Comparison of ENCODE assay signal across 20 mouse cellular contexts in genomic region chr10:87717156-87717555, GRCm38 (mm10).
"Had no signal": no experiment of that assay in that cellular context is flagged by ENCODE, and none has a peak within 500 bp of the region (broad histone marks: within the 10 kb centered on the region; RNA-seq: fewer than 3 reads in every experiment).

No protein-coding gene starts in this region.

- H3K4me1 ChIP-seq: limb, embryonic 12.5 days; limb, embryonic 15.5 days; liver, embryonic 13.5 days; midbrain, embryonic 12.5 days; midbrain, embryonic 15.5 days; neural tube, embryonic 12.5 days; neural tube, embryonic 15.5 days had no signal

- H3K27ac ChIP-seq: kidney, postnatal 0 days; limb, embryonic 12.5 days; limb, embryonic 15.5 days; liver, embryonic 13.5 days; macrophage; midbrain, embryonic 12.5 days; midbrain, embryonic 15.5 days; neural tube, embryonic 12.5 days; neural tube, embryonic 15.5 days; stomach, postnatal 0 days had no signal

- H3K27me3 ChIP-seq: limb, embryonic 15.5 days; liver, embryonic 13.5 days; midbrain, embryonic 12.5 days; midbrain, embryonic 15.5 days; neural tube, embryonic 12.5 days; neural tube, embryonic 15.5 days had no signal

- ATAC-seq: hindbrain, embryonic 16.5 days; midbrain, embryonic 15.5 days had no signal

- H3K4me3 ChIP-seq: limb, embryonic 12.5 days; limb, embryonic 15.5 days; liver, embryonic 13.5 days; midbrain, embryonic 12.5 days; midbrain, embryonic 15.5 days; neural tube, embryonic 12.5 days; neural tube, embryonic 15.5 days had no signal

- H3K36me3 ChIP-seq: limb, embryonic 12.5 days; limb, embryonic 15.5 days; liver, embryonic 13.5 days; midbrain, embryonic 12.5 days; midbrain, embryonic 15.5 days; neural tube, embryonic 12.5 days; neural tube, embryonic 15.5 days had no signal

- H3K9ac ChIP-seq: limb, embryonic 12.5 days; limb, embryonic 15.5 days; liver, embryonic 13.5 days; midbrain, embryonic 12.5 days; midbrain, embryonic 15.5 days; neural tube, embryonic 12.5 days; neural tube, embryonic 15.5 days had no signal

- DNase-seq: left cerebral cortex, postnatal 4 days; liver, embryonic 13.5 days; lung, adult 2 months; lung, postnatal 14 days; right cerebral cortex, adult 18-20 months; right cerebral cortex, postnatal 14 days; right cerebral cortex, postnatal 4 days; thymus, adult 2 months; thymus, postnatal 14 days; thymus, postnatal 4 days had no signal

- H3K4me2 ChIP-seq: limb, embryonic 12.5 days; limb, embryonic 15.5 days; liver, embryonic 13.5 days; midbrain, embryonic 12.5 days; midbrain, embryonic 15.5 days; neural tube, embryonic 12.5 days; neural tube, embryonic 15.5 days had no signal

- H3K9me3 ChIP-seq: limb, embryonic 12.5 days; limb, embryonic 15.5 days; liver, embryonic 13.5 days; midbrain, embryonic 12.5 days; midbrain, embryonic 15.5 days; neural tube, embryonic 12.5 days; neural tube, embryonic 15.5 days had no signal
